Mouse (Mus musculus) erythroblast, embryonic 14.5 days (primary cell): Measurements from ENCODE around the gene Hs1bp3. TPM values are rescaled to one million over a fixed set of nuclear protein-coding genes. Genes with fewer than 3 reads are reported as not detected.

Source experiments
- H3K27me3 ChIP-seq: 2 replicates; pipeline ENCODE4 v1.6.1; 2012; ENCODE audit warnings: inconsistent platforms; ENCODE audit not compliant: control insufficient read depth
- H3K36me3 ChIP-seq: 2 replicates; pipeline ENCODE4 v1.6.1; 2012; ENCODE audit warnings: mild to moderate bottlenecking, inconsistent platforms; ENCODE audit not compliant: control insufficient read depth
- H3K4me1 ChIP-seq: 2 replicates; pipeline ENCODE4 v1.6.1; 2012; ENCODE audit warnings: inconsistent platforms; ENCODE audit not compliant: control insufficient read depth
- H3K4me3 ChIP-seq: replicated peaks from 2 replicates; pipeline ENCODE3; 2012; ENCODE audit warnings: moderate library complexity, mild to moderate bottlenecking, inconsistent platforms
- H3K9me3 ChIP-seq: 2 replicates; pipeline ENCODE4 v1.6.1; 2012; ENCODE audit warnings: low read length, inconsistent platforms, mixed read lengths; ENCODE audit not compliant: control insufficient read depth
- GATA1 ChIP-seq: IDR thresholded peaks from 2 replicates; pipeline ENCODE4 v1.6.1; 2012; ENCODE audit warnings: low read length, inconsistent platforms, mixed read lengths
- TAL1 ChIP-seq: IDR thresholded peaks from 3 replicates; pipeline ENCODE4 v1.6.1; 2012; ENCODE audit warnings: low read length, inconsistent platforms, mixed read lengths
- polyA plus RNA-seq: library from polyadenylated mRNA; stranded (reverse); fragments of >175 nt; gene quantifications from 2 replicates; pipeline ENCODE4 v1.2.3, GENCODE M21; 2012

Gene Hs1bp3
- polyA plus RNA-seq, 1 experiment = 0.15 TPM

- Histone ChIP-seq H3K27me3 (no peaks in the 10 kb centered on the region), H3K9me3 (no peaks in the 10 kb centered on the region), H3K36me3 (peaks cover 12% of the 10 kb centered on the region; the same call in 1 of the 2 replicates), H3K4me3 (no peak overlapping the region), H3K4me1 (no peaks in the 10 kb centered on the region)
- TF ChIP-seq TAL1 (no peak), GATA1 (no peak)
Observed at GRCm38 (mm10) chr12:8329236-8329635, 16.0 kb downstream of the Hs1bp3 start.

DNA sequence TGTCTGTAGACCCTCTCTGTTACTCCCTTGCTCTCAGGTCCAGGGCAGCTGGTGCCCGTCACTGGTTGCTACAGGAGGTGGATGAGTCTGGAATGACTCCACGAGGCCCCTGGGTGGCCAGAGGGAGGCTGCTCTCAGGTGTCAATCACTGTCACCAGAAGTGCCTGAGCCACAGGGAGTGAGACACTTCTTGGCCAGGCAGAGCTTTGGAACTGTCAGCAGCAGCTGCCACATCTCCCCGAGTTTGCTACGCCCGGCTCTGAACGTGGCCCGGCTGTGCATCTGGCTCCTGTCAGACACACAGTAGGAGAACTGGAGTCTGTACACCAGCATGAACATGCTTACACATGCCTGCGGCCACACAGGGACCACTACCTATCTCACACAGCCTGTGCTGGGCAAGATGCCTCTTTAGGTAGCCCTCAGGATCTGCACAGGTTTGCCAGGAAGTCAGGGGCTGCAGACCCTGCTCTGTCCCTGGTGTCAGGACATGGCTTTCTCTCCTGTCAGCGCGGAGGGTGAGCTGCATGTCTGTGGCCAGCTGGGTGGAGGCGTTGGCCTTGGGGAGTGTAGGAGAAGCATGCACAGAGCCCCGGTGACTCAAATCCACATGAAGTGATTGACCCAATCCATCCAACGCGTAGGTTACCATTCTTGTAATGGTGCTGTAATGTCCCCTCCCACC lies 18.4 kb downstream of the Hs1bp3 start:
- H3K4me3 ChIP-seq = no peak overlapping the region
- H3K4me1 ChIP-seq = no peaks in the 10 kb centered on the region
- TF ChIP-seq TAL1 (no peak), GATA1 (no peak)
- H3K27me3 ChIP-seq = no peaks in the 10 kb centered on the region
- H3K36me3 ChIP-seq = peaks cover 10% of the 10 kb centered on the region; the same call in 1 of the 2 replicates
- no peaks in the 10 kb centered on the region for H3K9me3 ChIP-seq

GRCm38 (mm10) chr12:8332174-8332542 lies 18.9 kb downstream of the Hs1bp3 start:
- no peak for TF ChIP-seq GATA1
- TF ChIP-seq TAL1 = no peak
- H3K27me3 ChIP-seq = no peaks in the 10 kb centered on the region
- H3K9me3 ChIP-seq = no peaks in the 10 kb centered on the region
- H3K36me3 ChIP-seq = peaks cover 11% of the 10 kb centered on the region; the same call in 1 of the 2 replicates
- H3K4me1 ChIP-seq = no peaks in the 10 kb centered on the region
- H3K4me3 ChIP-seq = no peak overlapping the region

GRCm38 (mm10) chr12:8333617-8334016 lies 20.4 kb downstream of the Hs1bp3 start:
- no peaks in the 10 kb centered on the region for H3K27me3 ChIP-seq
- no peak for TF ChIP-seq TAL1
- TF ChIP-seq GATA1 = no peak
- H3K4me3 ChIP-seq = no peak overlapping the region
- no peaks in the 10 kb centered on the region for H3K9me3 ChIP-seq
- no peaks in the 10 kb centered on the region for H3K4me1 ChIP-seq
- peaks cover 14% of the 10 kb centered on the region; the same call in 1 of the 2 replicates for H3K36me3 ChIP-seq

DNA sequence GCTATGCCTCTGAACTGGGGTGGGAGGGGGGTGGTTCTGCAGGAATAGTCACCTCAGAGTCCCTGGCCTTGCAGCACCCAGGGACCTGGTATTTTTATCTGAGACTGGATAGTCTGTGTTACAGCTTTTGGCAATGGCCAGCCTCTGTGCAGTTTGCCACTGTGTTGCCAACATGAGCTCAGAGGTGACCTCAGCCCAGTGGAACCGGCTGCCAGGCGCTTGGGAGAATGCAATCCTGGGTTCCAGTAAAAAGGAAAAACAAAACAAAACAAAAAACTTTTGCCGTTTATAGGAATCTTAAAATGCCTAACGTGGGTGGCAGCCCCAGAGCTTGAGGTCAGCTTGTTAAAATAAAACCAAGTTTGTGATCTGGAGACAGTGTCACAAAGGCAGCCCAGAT lies 21.0 kb downstream of the Hs1bp3 start:
- Histone ChIP-seq H3K36me3 (peaks cover 16% of the 10 kb centered on the region; the same call in 1 of the 2 replicates), H3K27me3 (no peaks in the 10 kb centered on the region), H3K4me1 (no peaks in the 10 kb centered on the region), H3K9me3 (no peaks in the 10 kb centered on the region), H3K4me3 (no peak overlapping the region)
- no peak for TF ChIP-seq TAL1
- TF ChIP-seq GATA1 = no peak

DNA sequence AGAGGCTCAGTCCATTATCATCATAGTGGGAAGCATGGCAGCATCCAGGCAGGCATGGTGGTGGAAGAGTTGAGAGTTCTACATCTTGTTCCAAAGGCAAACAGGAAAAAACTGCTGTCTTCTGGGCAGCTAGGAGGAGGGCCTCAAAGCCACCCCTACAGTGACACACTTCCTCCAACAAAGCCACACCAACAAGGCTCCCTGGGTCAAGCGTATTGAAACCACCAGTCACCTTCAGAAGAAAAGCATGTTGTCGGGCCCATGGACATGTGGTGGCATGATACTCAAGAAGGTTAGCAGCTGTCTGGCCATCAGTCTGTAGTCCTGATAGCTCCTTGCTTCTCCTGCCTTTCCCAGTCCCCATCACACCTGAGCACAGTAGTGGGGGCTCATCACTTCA lies 22.3 kb downstream of the Hs1bp3 start:
- Histone ChIP-seq H3K9me3 (no peaks in the 10 kb centered on the region), H3K4me1 (no peaks in the 10 kb centered on the region), H3K36me3 (peaks cover 12% of the 10 kb centered on the region; the same call in 1 of the 2 replicates), H3K27me3 (no peaks in the 10 kb centered on the region), H3K4me3 (no peak overlapping the region)
- TF ChIP-seq TAL1 = no peak

- Histone ChIP-seq H3K9me3 (no peaks in the 10 kb centered on the region), H3K4me1 (no peaks in the 10 kb centered on the region), H3K4me3 (no peak overlapping the region), H3K36me3 (peaks cover 7% of the 10 kb centered on the region; the same call in 1 of the 2 replicates), H3K27me3 (no peaks in the 10 kb centered on the region)
- TF ChIP-seq GATA1 = no peak
- TF ChIP-seq TAL1 = no peak
Observed at GRCm38 (mm10) chr12:8336601-8337285, 23.5 kb downstream of the Hs1bp3 start.

DNA sequence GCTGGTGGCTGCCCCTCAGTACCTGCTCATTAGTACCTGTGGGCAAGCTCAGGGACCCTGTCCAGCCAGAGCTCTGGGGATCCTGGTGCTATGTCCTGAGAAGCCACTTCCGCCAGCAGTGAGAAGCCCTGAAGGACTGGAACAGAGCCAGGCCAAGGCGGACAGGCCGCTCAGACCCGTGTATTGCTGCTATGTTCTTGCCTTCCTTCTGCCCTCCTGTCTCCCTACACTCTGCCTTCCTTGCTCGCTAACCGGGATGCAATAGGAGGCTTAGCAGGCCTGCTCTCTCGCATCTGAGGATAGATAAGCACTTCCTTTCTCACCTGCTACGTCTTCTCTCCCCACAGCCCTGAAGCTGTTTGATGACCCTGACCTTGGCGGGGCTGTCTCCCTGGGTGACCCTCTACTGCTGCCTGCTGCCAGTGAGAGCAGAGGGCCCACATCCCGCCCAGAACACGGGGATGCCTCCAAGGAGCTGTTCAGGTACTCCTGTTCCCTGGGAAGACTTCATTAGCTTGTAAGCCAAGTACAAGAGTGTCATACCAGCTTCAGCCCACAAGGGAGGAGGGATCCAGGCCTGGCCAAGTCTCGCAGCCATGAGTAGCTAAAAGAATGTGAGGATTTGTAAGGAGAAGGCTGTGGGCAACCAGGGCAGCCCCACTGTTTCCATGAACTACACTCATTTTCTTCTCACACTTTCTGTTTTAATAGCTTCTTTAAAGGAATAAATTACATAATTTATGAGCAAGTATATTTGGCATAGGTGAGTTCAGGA lies 24.2 kb downstream of the Hs1bp3 start:
- Histone ChIP-seq H3K36me3 (peaks cover 6% of the 10 kb centered on the region; the same call in 1 of the 2 replicates), H3K4me3 (no peak overlapping the region), H3K4me1 (no peaks in the 10 kb centered on the region), H3K9me3 (no peaks in the 10 kb centered on the region), H3K27me3 (no peaks in the 10 kb centered on the region)
- TF ChIP-seq GATA1 = no peak
- no peak for TF ChIP-seq TAL1

DNA sequence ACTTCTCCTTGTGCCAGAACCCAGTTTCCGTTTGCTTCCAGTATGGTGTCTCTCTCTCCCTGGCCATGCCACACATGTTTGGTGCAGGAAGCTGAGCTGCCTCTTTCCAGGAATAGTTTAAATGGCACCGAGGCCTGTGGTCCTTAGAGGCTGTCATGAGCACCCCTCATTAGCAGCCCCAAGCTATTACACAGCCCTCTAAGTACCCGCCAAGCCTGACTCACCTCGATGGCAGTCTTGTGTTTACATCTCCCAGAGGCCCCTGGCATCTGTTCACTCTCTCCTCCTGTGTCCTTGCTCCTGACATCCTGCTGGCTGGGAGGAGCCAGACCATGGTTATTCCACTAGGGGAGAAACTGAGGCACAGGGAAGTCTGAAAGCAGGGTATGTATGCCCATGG lies 25.3 kb downstream of the Hs1bp3 start:
- H3K4me3 ChIP-seq = no peak overlapping the region
- H3K4me1 ChIP-seq = no peaks in the 10 kb centered on the region
- no peaks in the 10 kb centered on the region for H3K27me3 ChIP-seq
- H3K36me3 ChIP-seq = peaks cover 6% of the 10 kb centered on the region; the same call in 1 of the 2 replicates
- no peaks in the 10 kb centered on the region for H3K9me3 ChIP-seq
- TF ChIP-seq GATA1 = no peak
- no peak for TF ChIP-seq TAL1
